Mouse (Mus musculus) urinary bladder, adult 18-20 months (tissue): ENCODE data around the gene Anapc2.

Source experiments
- DNase-seq, 2 experiments: peaks; one replicate each; pipeline ENCODE4 v3.0.0; 2022; ENCODE audit warnings: low spot score in 2 of 2, mixed read lengths in 2 of 2

Gene Anapc2

GRCm38 (mm10) chr2:25303931-25304656 lies 31.8 kb downstream of the Anapc2 start:
- no peak for DNase-seq

- DNase-seq: no peak
Measured at GRCm38 (mm10) chr2:25304657-25305541, 32.6 kb downstream of the Anapc2 start.

- no peak for DNase-seq
Measured at GRCm38 (mm10) chr2:25305587-25306359, 33.5 kb downstream of the Anapc2 start.

- DNase-seq: no peak
Measured at GRCm38 (mm10) chr2:25310180-25310579, 37.9 kb downstream of the Anapc2 start.

GRCm38 (mm10) chr2:25310969-25311368 lies 38.7 kb downstream of the Anapc2 start:
- no peak for DNase-seq

GRCm38 (mm10) chr2:25311491-25311891 lies 39.2 kb downstream of the Anapc2 start:
- DNase-seq: no peak

- no peak for DNase-seq
Measured at GRCm38 (mm10) chr2:25318119-25318966, 46.1 kb downstream of the Anapc2 start.

GRCm38 (mm10) chr2:25318971-25319773 lies 46.9 kb downstream of the Anapc2 start, which contains the start of gene Grin1:
Gene Grin1 (minus strand): TSS chr2:25319187.
- DNase-seq: peak in 1 of 2 experiments; percentile 54

GRCm38 (mm10) chr2:25320084-25320483 lies 47.8 kb downstream of the Anapc2 start:
- no peak for DNase-seq

- DNase-seq: no peak
Measured at GRCm38 (mm10) chr2:25326036-25326435, 53.8 kb downstream of the Anapc2 start.

- DNase-seq: no peak
Measured at GRCm38 (mm10) chr2:25328440-25328839, 56.2 kb downstream of the Anapc2 start.

GRCm38 (mm10) chr2:25331470-25331869 lies 59.2 kb downstream of the Anapc2 start:
- DNase-seq: no peak

- DNase-seq: peak; percentile 99
Measured at GRCm38 (mm10) chr2:25332286-25333160, 60.2 kb downstream of the Anapc2 start, which contains the start of gene Man1b1. Gene Man1b1 (plus strand): TSS chr2:25332338.

GRCm38 (mm10) chr2:25333569-25333968 lies 61.3 kb downstream of the Anapc2 start:
- DNase-seq: no peak
